Mouse (Mus musculus): Measurements from ENCODE around the gene Ugt1a5.
"Not testable (repeated sequence)": the region's sequence is repeated elsewhere in the genome, so short reads cannot be mapped to it uniquely, and the experiment has no call there.

- TF ChIP-seq GATA1 (IDR thresholded peaks at IDR 0.05; ENCODE audit: borderline replicate concordance, low read length); FLI1 (IDR thresholded peaks at IDR 0.05; ENCODE audit: low read length): not testable (repeated sequence)
Measured at GRCm38 (mm10) chr1:88129091-88129490, 36.7 kb upstream of the Ugt1a5 start.

All from megakaryocyte, embryonic 14.5 days (primary cell).